Mouse (Mus musculus) ES-Bruce4 (cell line): ENCODE measurements around the gene Capn11. TPM values are rescaled to one million over a fixed set of nuclear protein-coding genes. Genes with fewer than 3 reads are reported as not detected.
A peak's percentile ranks its signal among the peaks of the same experiment; 100 is the strongest.

ENCODE experiments used
- H3K27ac ChIP-seq: 2 replicates; pipeline ENCODE4 v1.5.1; 2012; ENCODE audit warnings: low read length, inconsistent platforms; ENCODE audit not compliant: insufficient read depth
- H3K27me3 ChIP-seq: 2 replicates; pipeline ENCODE4 v1.6.1; 2012; ENCODE audit warnings: mild to moderate bottlenecking, low read length, inconsistent platforms; ENCODE audit not compliant: control insufficient read depth, poor library complexity, insufficient read depth, severe bottlenecking
- H3K36me3 ChIP-seq: 2 replicates; pipeline ENCODE4 v1.6.1; 2012; ENCODE audit warnings: inconsistent platforms, mild to moderate bottlenecking, low read length, moderate library complexity; ENCODE audit not compliant: control insufficient read depth, poor library complexity, insufficient read depth, severe bottlenecking
- H3K4me1 ChIP-seq: one replicate; pipeline ENCODE4 v1.8.1; 2011; ENCODE audit warnings: low read length; ENCODE audit not compliant: control insufficient read depth, insufficient read depth
- H3K4me3 ChIP-seq: 2 replicates; pipeline ENCODE4 v1.5.1; 2011; ENCODE audit warnings: low read depth, mild to moderate bottlenecking, low read length
- H3K9ac ChIP-seq: 2 replicates; pipeline ENCODE4 v1.6.1; 2012; ENCODE audit warnings: low read depth, mild to moderate bottlenecking, inconsistent platforms; ENCODE audit not compliant: poor library complexity, severe bottlenecking
- H3K9me3 ChIP-seq: replicated peaks from 2 replicates; pipeline ENCODE4 v1.6.1; 2012; ENCODE audit warnings: mild to moderate bottlenecking, low read length, inconsistent platforms; ENCODE audit not compliant: control insufficient read depth, poor library complexity, insufficient read depth, severe bottlenecking
- CTCF ChIP-seq: IDR thresholded peaks from one replicate; pipeline ENCODE4 v1.8.1; 2011; ENCODE audit warnings: low read depth, low read length
- EP300 ChIP-seq: IDR thresholded peaks from 2 replicates; pipeline ENCODE4 v1.6.1; 2011; ENCODE audit warnings: low read depth, low read length; ENCODE audit not compliant: insufficient read depth
- POLR2A ChIP-seq: IDR thresholded peaks from one replicate; pipeline ENCODE4 v1.8.1; 2011; ENCODE audit warnings: low read length; ENCODE audit not compliant: insufficient read depth
- polyA plus RNA-seq: library from polyadenylated mRNA; stranded (reverse); fragments of >200 nt; gene quantifications from 2 replicates; pipeline ENCODE4 v1.2.4, GENCODE M21; 2011; ENCODE audit warnings: low read depth; ENCODE audit not compliant: missing spikeins, insufficient read depth, insufficient read length

Gene Capn11
- polyA plus RNA-seq, 1 experiment, result 1.4 TPM

DNA sequence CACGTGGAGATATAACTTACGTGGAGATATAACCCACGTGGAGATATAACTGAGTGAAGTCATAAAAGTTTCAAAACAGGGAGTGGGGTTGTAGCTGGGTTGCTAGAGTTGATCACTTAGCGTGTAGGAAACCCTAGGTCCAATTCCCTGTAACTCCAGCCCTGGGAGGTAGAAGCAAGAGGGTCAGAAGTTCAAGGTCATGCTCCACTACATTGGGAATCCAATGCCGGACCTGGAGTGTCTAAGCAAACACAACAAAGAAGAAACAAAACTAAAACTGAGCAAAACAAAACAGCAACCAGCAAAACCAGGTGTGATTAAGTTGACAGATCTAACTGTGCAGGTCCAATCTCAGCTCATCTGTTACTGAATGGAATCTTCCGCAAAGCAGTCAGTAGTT lies 41.5 kb downstream of the Capn11 start:
- Histone ChIP-seq H3K27me3 (no peaks in the 10 kb centered on the region), H3K27ac (peak overlapping the region; percentile 91), H3K36me3 (no peaks in the 10 kb centered on the region), H3K4me1 (peaks cover 5% of the 10 kb centered on the region), H3K9me3 (no peaks in the 10 kb centered on the region), H3K4me3 (no peak overlapping the region), H3K9ac (no peak overlapping the region)
- TF ChIP-seq EP300 (no peak), CTCF (no peak), POLR2A (no peak)

DNA sequence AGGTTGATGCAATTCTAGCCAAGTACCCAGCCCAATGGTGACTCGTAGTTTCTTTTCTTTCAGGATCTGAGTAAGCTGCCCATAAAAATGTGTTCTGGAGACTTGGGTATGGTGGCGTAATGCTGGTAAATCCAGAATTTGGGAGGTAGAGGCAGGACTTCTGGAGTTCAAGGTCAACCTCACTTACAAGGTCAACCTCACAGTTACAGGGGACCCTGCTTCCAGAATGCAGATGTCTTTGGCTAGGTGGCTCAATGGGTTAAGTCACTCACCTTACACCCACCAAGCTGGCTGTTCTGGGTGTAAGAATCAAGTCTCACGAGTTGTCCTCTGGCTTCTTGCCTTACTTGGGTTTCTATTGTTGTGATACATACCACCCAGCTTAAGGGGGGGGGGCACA lies 42.4 kb downstream of the Capn11 start:
- Histone ChIP-seq H3K9ac (no peak overlapping the region), H3K36me3 (no peaks in the 10 kb centered on the region), H3K27me3 (no peaks in the 10 kb centered on the region), H3K4me1 (peaks cover 8% of the 10 kb centered on the region), H3K27ac (peak overlapping the region; percentile 91), H3K9me3 (no peaks in the 10 kb centered on the region), H3K4me3 (no peak overlapping the region)
- TF ChIP-seq CTCF (no peak), EP300 (no peak), POLR2A (no peak)

DNA sequence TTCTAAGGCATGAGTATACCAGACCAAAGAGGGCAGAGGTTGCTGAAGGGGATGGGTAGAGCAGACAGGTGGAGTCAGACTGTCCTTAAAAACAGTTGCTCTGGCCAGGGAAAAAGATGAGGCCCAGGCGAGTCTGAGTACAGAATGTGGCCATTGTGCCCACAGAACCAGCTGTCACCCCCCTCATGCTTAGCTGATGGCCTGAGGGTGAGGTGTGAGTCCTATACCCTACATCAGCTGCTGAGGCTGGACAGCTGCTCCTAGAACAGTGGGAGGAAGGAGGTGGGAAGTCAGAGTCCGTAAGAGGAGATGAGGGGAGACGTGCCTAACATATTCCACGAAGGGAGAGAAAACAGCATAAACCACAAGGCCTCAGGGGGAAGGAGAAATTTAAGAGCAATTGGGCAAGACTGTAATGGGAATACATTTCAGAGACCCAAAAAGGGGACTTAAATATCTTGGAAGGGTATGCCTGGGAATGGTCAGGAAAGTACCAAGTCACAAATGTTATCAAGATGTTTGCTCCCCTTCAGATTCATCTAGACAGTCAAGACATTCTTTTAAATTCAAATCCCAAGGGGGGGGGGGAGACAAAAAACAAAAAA lies 43.0 kb downstream of the Capn11 start:
- TF ChIP-seq POLR2A (no peak), EP300 (peak; percentile 76), CTCF (no peak)
- Histone ChIP-seq H3K4me1 (peaks cover 9% of the 10 kb centered on the region), H3K9me3 (no peaks in the 10 kb centered on the region), H3K27ac (peak overlapping the region; percentile 91), H3K36me3 (no peaks in the 10 kb centered on the region), H3K9ac (no peak overlapping the region), H3K4me3 (no peak overlapping the region), H3K27me3 (no peaks in the 10 kb centered on the region)

DNA sequence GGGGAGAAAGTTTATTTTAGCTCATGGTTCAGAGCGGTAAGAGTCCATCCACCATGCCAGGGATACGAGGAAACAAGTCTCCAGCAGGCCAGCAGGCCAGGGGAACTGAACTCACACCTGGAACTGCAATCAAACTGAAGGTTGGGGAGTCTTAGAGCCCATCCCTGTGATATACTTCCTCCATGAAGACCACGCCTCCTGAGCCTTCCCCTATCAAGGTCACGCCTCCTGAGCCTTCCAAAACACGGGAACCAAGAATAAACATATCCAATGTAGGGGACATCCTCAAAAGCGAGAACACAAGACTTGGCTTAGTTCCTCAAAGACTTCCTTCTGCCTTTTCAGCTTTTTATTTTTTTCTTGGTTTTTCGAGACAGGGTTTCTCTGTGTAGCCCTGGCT lies 46.2 kb downstream of the Capn11 start:
- H3K9me3 ChIP-seq, result no peaks in the 10 kb centered on the region
- no peaks in the 10 kb centered on the region for H3K36me3 ChIP-seq
- no peak overlapping the region for H3K27ac ChIP-seq
- H3K4me1 ChIP-seq, result peaks cover 13% of the 10 kb centered on the region
- TF ChIP-seq CTCF (no peak), EP300 (no peak), POLR2A (no peak)
- H3K27me3 ChIP-seq, result no peaks in the 10 kb centered on the region
- no peak overlapping the region for H3K4me3 ChIP-seq
- no peak overlapping the region for H3K9ac ChIP-seq

DNA sequence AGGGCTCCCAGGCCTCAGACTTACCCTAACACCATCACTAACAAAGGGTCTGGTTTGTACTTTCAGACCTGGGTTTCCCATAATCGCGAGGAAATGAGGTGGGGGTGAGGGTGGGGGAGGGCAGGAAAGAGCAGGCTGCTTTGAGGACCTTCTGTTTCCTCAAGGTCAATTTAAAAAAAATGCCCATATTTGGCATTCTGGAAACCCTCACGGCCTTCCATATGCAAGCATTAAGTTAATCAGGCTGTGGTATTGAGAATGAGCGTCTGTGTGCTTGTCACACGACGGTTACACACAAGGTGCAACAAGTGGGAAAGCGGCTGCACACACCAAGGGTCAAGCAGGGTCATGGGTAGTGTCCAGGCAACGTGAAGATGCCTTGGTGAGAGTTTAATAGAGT lies 47.1 kb downstream of the Capn11 start:
- no peaks in the 10 kb centered on the region for H3K9me3 ChIP-seq
- TF ChIP-seq EP300, result no peak
- no peak for TF ChIP-seq CTCF
- TF ChIP-seq POLR2A, result no peak
- no peak overlapping the region for H3K4me3 ChIP-seq
- H3K9ac ChIP-seq, result no peak overlapping the region
- H3K27ac ChIP-seq, result no peak overlapping the region
- no peaks in the 10 kb centered on the region for H3K27me3 ChIP-seq
- H3K36me3 ChIP-seq, result no peaks in the 10 kb centered on the region
- peaks cover 13% of the 10 kb centered on the region for H3K4me1 ChIP-seq

- no peaks in the 10 kb centered on the region for H3K27me3 ChIP-seq
- peak overlapping the region; percentile 14; the same call in 1 of the 2 replicates for H3K4me3 ChIP-seq
- H3K9me3 ChIP-seq, result no peaks in the 10 kb centered on the region
- TF ChIP-seq POLR2A (no peak), CTCF (no peak), EP300 (0 out of 2 replicates have a peak, but pooled peaks have one; percentile 6)
- H3K36me3 ChIP-seq, result no peaks in the 10 kb centered on the region
- H3K9ac ChIP-seq, result peak overlapping the region; percentile 48
- peak overlapping the region; percentile 81 for H3K27ac ChIP-seq
- peaks cover 8% of the 10 kb centered on the region for H3K4me1 ChIP-seq
These were observed 48.8 kb downstream of the Capn11 start for GRCm38 (mm10) chr17:45610144-45610866.
